Mouse (Mus musculus) heart, embryonic 14.5 days (tissue): ENCODE results near the gene Gm10024. TPM values are rescaled to one million over a fixed set of nuclear protein-coding genes. Genes with fewer than 3 reads are reported as not detected.
"Not testable (repeated sequence)": the region's sequence is repeated elsewhere in the genome, so short reads cannot be mapped to it uniquely, and the experiment has no call there.

Source experiments
- ATAC-seq: fragments of 200-750 bp; cut with Nextera tagmentation; 2 replicates; pipeline ENCODE4 v1.8.0; 2017; ENCODE audit warnings: low read depth, moderate TSS enrichment; ENCODE audit not compliant: insufficient number of reproducible peaks, insufficient read depth, low FRiP score
- H3K27ac ChIP-seq, 2 experiments: fragments of 200-500 bp in 1 of 2; fragments of 300-500 bp in 1 of 2; sonication (generic) in 1 of 2; replicated peaks in 1 of 2; 2 replicates each; pipeline ENCODE4 v1.5.1; 2012 to 2014; ENCODE audit warnings: low read depth in 2 of 2, low read length in 2 of 2, control low read depth in 1 of 2, mild to moderate bottlenecking in 1 of 2, mixed read lengths in 1 of 2; ENCODE audit not compliant: control insufficient read depth in 1 of 2, insufficient read depth in 1 of 2
- H3K27me3 ChIP-seq: fragments of 300-500 bp; sonication (generic); 2 replicates; pipeline ENCODE4 v1.6.1; 2014; ENCODE audit warnings: mild to moderate bottlenecking, low read length, control low read depth; ENCODE audit not compliant: control insufficient read depth, insufficient read depth
- H3K36me3 ChIP-seq: fragments of 300-500 bp; sonication (generic); 2 replicates; pipeline ENCODE4 v1.6.1; 2014; ENCODE audit warnings: mild to moderate bottlenecking, control low read depth, low read length, mixed read lengths; ENCODE audit not compliant: control insufficient read depth, insufficient read depth
- H3K4me1 ChIP-seq, 2 experiments: fragments of 200-500 bp in 1 of 2; fragments of 300-500 bp in 1 of 2; sonication (generic) in 1 of 2; 2 replicates each; pipeline ENCODE4 v1.6.1; 2012 to 2014; ENCODE audit warnings: low read length in 2 of 2, control low read depth in 1 of 2, mixed read lengths in 1 of 2; ENCODE audit not compliant: control insufficient read depth in 2 of 2, insufficient read depth in 2 of 2
- H3K4me2 ChIP-seq: fragments of 300-500 bp; sonication (generic); 2 replicates; pipeline ENCODE4 v1.6.1; 2014; ENCODE audit warnings: mild to moderate bottlenecking, low read length
- H3K4me3 ChIP-seq, 2 experiments: fragments of 200-500 bp in 1 of 2; fragments of 300-500 bp in 1 of 2; sonication (generic) in 1 of 2; 2 replicates each; pipeline ENCODE4 v1.5.1; 2012 to 2014; ENCODE audit warnings: low read length in 2 of 2, mild to moderate bottlenecking in 2 of 2, control low read depth in 1 of 2, low read depth in 1 of 2, moderate library complexity in 1 of 2; ENCODE audit not compliant: control insufficient read depth in 1 of 2, insufficient read depth in 1 of 2
- H3K9ac ChIP-seq: fragments of 300-500 bp; sonication (generic); 2 replicates; pipeline ENCODE4 v1.6.1; 2014; ENCODE audit warnings: mild to moderate bottlenecking, low read length
- H3K9me3 ChIP-seq: fragments of 300-500 bp; sonication (generic); 2 replicates; pipeline ENCODE4 v1.6.1; 2016; ENCODE audit warnings: low read length, control low read depth; ENCODE audit not compliant: control insufficient read depth
- WGBS: fragments of 180-500 bp; shearing (Covaris S2); extraction: QIAGEN DNeasy Blood & Tissue Kit; methylation state at CpG from one replicate; pipeline ENCODE4 v1.1.7; 2014; 5-methylcytosine and 5-hydroxymethylcytosine counted together
- polyA plus RNA-seq: library from polyadenylated mRNA; unstranded; fragments of >200 nt; fragmentation: Nextera tagmentation; extraction: Ambion mirVana; gene quantifications from 2 replicates; pipeline ENCODE4 v1.2.1, GENCODE M21; 2014

Gm10024 gene
- polyA plus RNA-seq, 1 experiment from 2014 or later = not detected

- H3K27ac ChIP-seq = no peak overlapping the region
- H3K4me3 ChIP-seq = no peak overlapping the region
- ATAC-seq = no peak
- peaks cover 3% of the 10 kb centered on the region; the same call in 1 of the 2 replicates for H3K9me3 ChIP-seq
- 70% methylated on average over 3 of the region's 3 CpGs for WGBS
- no peaks in the 10 kb centered on the region for H3K27me3 ChIP-seq
- no peak overlapping the region for H3K4me2 ChIP-seq
- no peaks in the 10 kb centered on the region for H3K36me3 ChIP-seq
- H3K4me1 ChIP-seq = no peaks in the 10 kb centered on the region
- no peak overlapping the region for H3K9ac ChIP-seq
Measured at GRCm38 (mm10) chr10:77709831-77710230, 1.4 kb upstream of the Gm10024 start.

- H3K9ac ChIP-seq = no peak overlapping the region
- 58% methylated on average over 4 of the region's 4 CpGs for WGBS
- no peak overlapping the region for H3K4me2 ChIP-seq
- no peak for ATAC-seq
- no peak overlapping the region for H3K27ac ChIP-seq
- H3K4me1 ChIP-seq = no peaks in the 10 kb centered on the region
- no peaks in the 10 kb centered on the region for H3K36me3 ChIP-seq
- H3K27me3 ChIP-seq = no peaks in the 10 kb centered on the region
- peaks cover 4% of the 10 kb centered on the region; the same call in 1 of the 2 replicates for H3K9me3 ChIP-seq
- no peak overlapping the region for H3K4me3 ChIP-seq
Measured at GRCm38 (mm10) chr10:77713734-77714133, 2.5 kb downstream of the Gm10024 start.

GRCm38 (mm10) chr10:77715507-77715906 lies 4.2 kb downstream of the Gm10024 start, which contains the start of gene Gm10142:
Gene Gm10142, plus strand, starts transcription at chr10:77715807.
- no peaks in the 10 kb centered on the region for H3K36me3 ChIP-seq
- H3K27ac ChIP-seq = no peak within 1 kb of the TSS
- H3K9me3 ChIP-seq = peaks cover 4% of the 10 kb centered on the region; the same call in 1 of the 2 replicates
- H3K4me2 ChIP-seq = no peak within 1 kb of the TSS
- H3K27me3 ChIP-seq = no peaks in the 10 kb centered on the region
- ATAC-seq = no peak
- H3K9ac ChIP-seq = no peak within 1 kb of the TSS
- WGBS = 70% methylated on average over 1 of the region's 1 CpGs
- H3K4me3 ChIP-seq = no peak within 1 kb of the TSS
- no peaks in the 10 kb centered on the region for H3K4me1 ChIP-seq

GRCm38 (mm10) chr10:77720299-77720698 lies 9.0 kb downstream of the Gm10024 start, which contains the start of gene Krtap12-1:
Gene Krtap12-1, plus strand, starts transcription at chr10:77720599.
- not testable (repeated sequence) for H3K4me2 ChIP-seq, ATAC-seq, H3K9me3 ChIP-seq, H3K27me3 ChIP-seq, H3K4me3 ChIP-seq, H3K9ac ChIP-seq, H3K27ac ChIP-seq, H3K36me3 ChIP-seq, H3K4me1 ChIP-seq
- 80% methylated on average over 1 of the region's 1 CpGs for WGBS

GRCm38 (mm10) chr10:77724855-77725254 lies 13.6 kb downstream of the Gm10024 start:
- no peak for ATAC-seq
- no peak overlapping the region for H3K9ac ChIP-seq
- H3K27me3 ChIP-seq = no peaks in the 10 kb centered on the region
- H3K9me3 ChIP-seq = no peaks in the 10 kb centered on the region
- H3K27ac ChIP-seq = no peak overlapping the region
- no peak overlapping the region for H3K4me3 ChIP-seq
- no peak overlapping the region for H3K4me2 ChIP-seq
- H3K36me3 ChIP-seq = no peaks in the 10 kb centered on the region
- H3K4me1 ChIP-seq = no peaks in the 10 kb centered on the region
- 68% methylated on average over 8 of the region's 8 CpGs for WGBS

- no peaks in the 10 kb centered on the region for H3K36me3 ChIP-seq
- ATAC-seq = no peak
- 28% methylated on average over 3 of the region's 3 CpGs for WGBS
- H3K4me2 ChIP-seq = no peak within 1 kb of the TSS
- no peaks in the 10 kb centered on the region for H3K9me3 ChIP-seq
- no peak within 1 kb of the TSS for H3K27ac ChIP-seq
- H3K9ac ChIP-seq = no peak within 1 kb of the TSS
- H3K4me1 ChIP-seq = no peaks in the 10 kb centered on the region
- H3K4me3 ChIP-seq = no peak within 1 kb of the TSS
- no peaks in the 10 kb centered on the region for H3K27me3 ChIP-seq
Measured at GRCm38 (mm10) chr10:77726186-77726585, 14.9 kb downstream of the Gm10024 start, which contains the start of gene Gm10100. Gene Gm10100, plus strand, starts transcription at chr10:77726486.

- H3K4me2 ChIP-seq = no peak overlapping the region
- H3K27me3 ChIP-seq = no peaks in the 10 kb centered on the region
- no peak for ATAC-seq
- no peaks in the 10 kb centered on the region for H3K9me3 ChIP-seq
- no peaks in the 10 kb centered on the region for H3K36me3 ChIP-seq
- no peaks in the 10 kb centered on the region for H3K4me1 ChIP-seq
- 59% methylated on average over 4 of the region's 4 CpGs for WGBS
- H3K9ac ChIP-seq = no peak overlapping the region
- H3K4me3 ChIP-seq = no peak overlapping the region
- H3K27ac ChIP-seq = no peak overlapping the region
Measured at GRCm38 (mm10) chr10:77728280-77728679, 17.0 kb downstream of the Gm10024 start.

GRCm38 (mm10) chr10:77729241-77729640 lies 18.0 kb downstream of the Gm10024 start:
- H3K27me3 ChIP-seq = no peaks in the 10 kb centered on the region
- no peaks in the 10 kb centered on the region for H3K4me1 ChIP-seq
- no peaks in the 10 kb centered on the region for H3K36me3 ChIP-seq
- H3K27ac ChIP-seq = no peak overlapping the region
- H3K9ac ChIP-seq = no peak overlapping the region
- H3K9me3 ChIP-seq = no peaks in the 10 kb centered on the region
- H3K4me2 ChIP-seq = no peak overlapping the region
- no peak for ATAC-seq
- no peak overlapping the region for H3K4me3 ChIP-seq
- WGBS = 52% methylated on average over 4 of the region's 4 CpGs
